In the genomic region with DNA sequence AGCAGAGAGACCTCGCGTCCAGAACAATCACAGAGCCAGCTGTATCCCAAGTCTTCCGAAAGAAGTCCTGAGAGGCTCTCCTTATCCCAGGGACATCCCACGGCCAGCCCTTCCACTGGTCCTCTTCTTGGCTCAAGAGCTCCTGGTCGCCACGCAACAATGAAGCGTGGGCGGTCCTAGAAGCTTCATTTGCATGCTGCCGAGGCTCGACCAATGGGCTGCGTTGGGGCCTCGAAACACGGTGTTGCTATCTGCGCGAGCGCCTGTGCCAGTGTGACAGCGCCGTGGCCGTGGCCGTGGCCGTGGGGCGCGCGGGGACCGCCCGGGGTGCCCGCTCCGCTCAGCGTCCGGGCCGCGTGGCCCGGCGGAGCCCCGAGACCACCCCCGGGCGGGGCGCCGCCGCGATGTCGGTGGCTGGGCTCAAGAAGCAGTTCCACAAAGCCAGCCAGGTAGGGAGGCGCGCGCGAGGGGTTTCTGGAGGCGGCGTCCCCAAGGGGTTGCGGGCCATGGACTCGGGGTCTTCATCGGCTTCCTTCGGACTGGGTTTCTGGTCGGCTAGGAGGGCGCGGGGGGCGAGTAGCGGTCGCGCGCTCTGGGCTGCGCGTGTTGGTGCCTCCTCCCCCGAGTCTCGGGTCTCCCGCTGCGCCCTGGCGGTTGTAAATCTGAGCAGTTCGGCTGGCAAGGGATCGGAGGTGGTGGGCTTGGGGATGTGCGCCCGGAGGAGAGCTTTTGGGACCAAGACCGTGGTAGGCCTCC, we compare ENCODE assay signal across 7 mouse cellular contexts. TPM values are rescaled to one million over a fixed set of nuclear protein-coding genes. Genes with fewer than 3 reads are reported as not detected.
DNase-seq lines count a peak whose midpoint lies in the region; ATAC-seq and TF ChIP-seq lines count a peak whose summit lies in the region.

No protein-coding gene starts in this region.

- whole genome bisulfite sequencing in embryonic facial prominence, embryonic 10.5 days, result under 1% methylated on average over 72 of the region's 72 CpGs
- 1% methylated on average over 68 of the region's 72 CpGs for WGBS in intestine, postnatal 0 days

- H3K4me1 ChIP-seq in embryonic facial prominence, embryonic 10.5 days, result peaks cover 23% of the 10 kb centered on the region
- H3K4me1 ChIP-seq in intestine, postnatal 0 days (replicated peaks; ENCODE audit: control insufficient read depth, insufficient read depth, low read length), result no peaks in the 10 kb centered on the region

- no peak for TF ChIP-seq CTCF in intestine, postnatal 0 days (IDR thresholded peaks at IDR 0.05; ENCODE audit: low read depth)

- no peaks in the 10 kb centered on the region for H3K36me3 ChIP-seq in embryonic facial prominence, embryonic 10.5 days (replicated peaks)
- H3K36me3 ChIP-seq in intestine, postnatal 0 days (ENCODE audit: control insufficient read depth, insufficient read depth), result no peaks in the 10 kb centered on the region

- peak overlapping the region; percentile 82 for H3K4me3 ChIP-seq in embryonic facial prominence, embryonic 10.5 days
- H3K4me3 ChIP-seq in intestine, postnatal 0 days (ENCODE audit: low read depth, low read length), result peak overlapping the region; percentile 54

- peaks cover 33% of the 10 kb centered on the region for H3K27me3 ChIP-seq in embryonic facial prominence, embryonic 10.5 days (replicated peaks; ENCODE audit: low read depth, poor library complexity, severe bottlenecking)
- H3K27me3 ChIP-seq in intestine, postnatal 0 days (replicated peaks; ENCODE audit: control insufficient read depth, insufficient read depth, low read length), result 0 out of 2 replicates have a peak, but pooled peaks cover 9% of the 10 kb centered on the region

- H3K4me2 ChIP-seq in intestine, postnatal 0 days (replicated peaks; ENCODE audit: low read depth), result peak overlapping the region; percentile 87

- DNase-seq in adrenal gland, postnatal 36 days, result peak; percentile 86 to 91
- peak; percentile 89 for DNase-seq in embryonic facial prominence, embryonic 10.5 days (ENCODE audit: low spot score)
- peak; percentile 72 to 74 for DNase-seq in heart, adult 18-20 months
- peak; percentile 93 to 96 for DNase-seq in left cerebral cortex, postnatal 14 days (ENCODE audit: low spot score in 2 of 2)
- DNase-seq in right cerebral cortex, postnatal 36 days (ENCODE audit: low spot score in 2 of 2), result peak; percentile 93 to 95

- H3K27ac ChIP-seq in embryonic facial prominence, embryonic 10.5 days (replicated peaks), result peak overlapping the region; percentile 85
- H3K27ac ChIP-seq in intestine, postnatal 0 days (ENCODE audit: low read depth, low read length), result no peak overlapping the region

- H3K9ac ChIP-seq in intestine, postnatal 0 days (ENCODE audit: low read depth, low read length), result no peak overlapping the region

- intact Hi-C loops in left cerebral cortex, postnatal 14 days (cut with DNase I), result loop anchor here (5.0 kb wide), 2 partner anchors 73 to 88 kb away; no protein-coding TSS in a partner anchor

- ATAC-seq in intestine, postnatal 0 days, result peak; percentile 71
- 0 out of 2 replicates have a peak, but pooled peaks have one; percentile 52 for ATAC-seq in megakaryocyte-erythroid progenitor cell, adult 5-6 weeks (replicated peaks; ENCODE audit: low FRiP score, low TSS enrichment, poor library complexity, severe bottlenecking)

- H3K9me3 ChIP-seq in embryonic facial prominence, embryonic 10.5 days, result 0 out of 2 replicates have a peak, but pooled peaks cover 3% of the 10 kb centered on the region
- no peaks in the 10 kb centered on the region for H3K9me3 ChIP-seq in intestine, postnatal 0 days (ENCODE audit: control insufficient read depth)

RNA-seq across cellular contexts. Expression of gene Sh3gl3, which starts 1.1 kb away (rescaled TPM):
- 1 to 10 TPM; 4.3 to 6.0 TPM for total RNA-seq in adrenal gland, postnatal 36 days (2021)
- 6.9 and 15.4 TPM in 2 replicates for polyA plus RNA-seq in embryonic facial prominence, embryonic 10.5 days (2016; fragmentation: Nextera tagmentation; extraction: Ambion mirVana)
- total RNA-seq in heart, adult 18-20 months (2021), result under 1 TPM; 0.55 to 0.57 TPM
- 8.7 and 9.6 TPM in 2 replicates for polyA plus RNA-seq in intestine, postnatal 0 days (2015; fragmentation: Nextera tagmentation; extraction: Ambion mirVana)
- total RNA-seq in left cerebral cortex, postnatal 14 days (2021), result 10 to 100 TPM; 61.0 to 62.1 TPM
- not detected in 2 replicates for total RNA-seq in megakaryocyte-erythroid progenitor cell, adult 5-6 weeks (2014; fragmentation: Nextera tagmentation)
- total RNA-seq in megakaryocyte-erythroid progenitor cell, adult 5-6 weeks (2017), result not detected in 2 replicates

Comparison
In these comparisons a context has a peak if more than half of its experiments do, and no peak if none do; other contexts are left out.
1. RNA of gene Sh3gl3, which starts 1.1 kb away (total RNA-seq): 61.0 to 62.1 TPM in left cerebral cortex, postnatal 14 days; 4.3 to 6.0 TPM in adrenal gland, postnatal 36 days, 0.55 to 0.57 TPM in heart, adult 18-20 months and not detected in megakaryocyte-erythroid progenitor cell, adult 5-6 weeks; every median in the first group is over 4 times any median in the second.
2. Peak in every context shown above with its lines, with median percentiles within 50 percentile points of each other: DNase-seq.